Mouse (Mus musculus) Muller cell, postnatal 12 days (primary cell): ENCODE results near the gene Ppp1r18.
A peak's percentile ranks its signal among the peaks of the same experiment; 100 is the strongest.

ENCODE experiments used
- DNase-seq: peaks from one replicate; pipeline ENCODE4 v3.0.0-alpha.2; 2015; ENCODE audit errors: inconsistent ontology term

Gene Ppp1r18

GRCm38 (mm10) chr17:35909919-35910369 is 44.6 kb downstream of the Ppp1r18 start, which contains the start of gene Atat1:
Gene Atat1, minus strand, starts transcription at chr17:35910075.
- peak; percentile 95 for DNase-seq

GRCm38 (mm10) chr17:35914975-35915374 is 49.6 kb downstream of the Ppp1r18 start:
- DNase-seq = no peak

- no peak for DNase-seq
Measured at GRCm38 (mm10) chr17:35915538-35916296, 50.3 kb downstream of the Ppp1r18 start.

GRCm38 (mm10) chr17:35916297-35917142 is 51.1 kb downstream of the Ppp1r18 start, which contains the start of the genes Mrps18b and Ppp1r10:
Gene Mrps18b, minus strand, starts transcription at chr17:35916389.
Gene Ppp1r10, plus strand, starts transcription at chr17:35916434.
- peak; percentile 100 for DNase-seq

GRCm38 (mm10) chr17:35917143-35917462 is 51.7 kb downstream of the Ppp1r18 start:
- DNase-seq = no peak

- no peak for DNase-seq
Measured at GRCm38 (mm10) chr17:35917463-35918251, 52.3 kb downstream of the Ppp1r18 start.

- peak; percentile 60 for DNase-seq
Measured at GRCm38 (mm10) chr17:35918276-35919059, 53.1 kb downstream of the Ppp1r18 start.

- DNase-seq = peak; percentile 94
Measured at GRCm38 (mm10) chr17:35919060-35919715, 53.8 kb downstream of the Ppp1r18 start.

GRCm38 (mm10) chr17:35919864-35920301 is 54.5 kb downstream of the Ppp1r18 start:
- no peak for DNase-seq

- DNase-seq = no peak
Measured at GRCm38 (mm10) chr17:35920384-35920783, 55.0 kb downstream of the Ppp1r18 start.

- DNase-seq = peak; percentile 48
Measured at GRCm38 (mm10) chr17:35920862-35921562, 55.6 kb downstream of the Ppp1r18 start.

GRCm38 (mm10) chr17:35921710-35922109 is 56.3 kb downstream of the Ppp1r18 start:
- no peak for DNase-seq

GRCm38 (mm10) chr17:35922566-35922965 is 57.2 kb downstream of the Ppp1r18 start:
- no peak for DNase-seq

- no peak for DNase-seq
Measured at GRCm38 (mm10) chr17:35923281-35923680, 57.9 kb downstream of the Ppp1r18 start.
